Mouse (Mus musculus) B cell, adult 2 months (primary cell): ENCODE measurements at regions not wholly inside any gene's neighbourhood (a gene's known extent, or its start where the extent isn't known, plus 50 kb on each side); places are given as distances from the start of the nearest gene placed in this dataset.

ENCODE experiments used
- DNase-seq, 2 experiments: peaks; one replicate each; pipeline ENCODE4 v3.0.0; 2022

DNA sequence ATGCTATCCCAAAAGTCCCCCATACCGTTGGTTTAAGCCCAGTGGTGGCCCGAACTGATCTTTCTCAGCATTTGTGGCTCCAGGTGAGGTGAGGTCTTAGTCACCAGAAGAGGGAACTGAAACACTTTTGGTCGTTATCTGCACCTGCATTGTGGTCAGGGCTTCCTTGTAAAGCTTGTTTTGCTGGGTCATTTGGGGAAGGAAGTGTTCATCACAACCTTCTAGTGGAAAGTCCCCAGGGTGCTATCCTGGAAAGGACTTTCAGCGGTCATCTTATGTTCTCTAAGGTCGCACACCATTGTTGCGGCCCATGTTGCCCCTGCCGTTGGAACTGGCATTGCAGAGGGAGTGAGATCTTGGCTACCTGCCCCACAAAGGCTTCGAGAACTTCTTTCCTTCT lies 651.5 kb upstream of the Pcdh9 start:
- DNase-seq: peak; percentile 73 to 75

DNA sequence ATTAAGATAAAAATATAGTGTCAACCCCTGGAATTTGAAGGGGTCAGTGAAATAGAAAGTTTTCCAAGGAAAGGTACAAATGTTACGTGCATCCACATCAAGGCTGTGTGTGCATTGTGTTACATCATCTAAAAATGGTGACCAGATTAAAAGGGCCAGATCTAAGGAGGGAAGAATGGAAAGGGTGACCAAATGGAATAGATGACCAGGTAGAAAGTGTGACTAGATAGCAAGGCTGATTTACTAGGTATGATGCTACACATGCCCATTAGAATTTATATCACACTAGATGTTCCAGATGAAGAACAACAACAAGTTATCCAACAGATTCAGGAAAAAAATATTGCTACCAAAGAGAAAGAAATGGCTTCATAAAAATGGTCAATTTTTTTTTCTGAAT lies 635.2 kb upstream of the Pcdh9 start:
- no peak for DNase-seq

DNA sequence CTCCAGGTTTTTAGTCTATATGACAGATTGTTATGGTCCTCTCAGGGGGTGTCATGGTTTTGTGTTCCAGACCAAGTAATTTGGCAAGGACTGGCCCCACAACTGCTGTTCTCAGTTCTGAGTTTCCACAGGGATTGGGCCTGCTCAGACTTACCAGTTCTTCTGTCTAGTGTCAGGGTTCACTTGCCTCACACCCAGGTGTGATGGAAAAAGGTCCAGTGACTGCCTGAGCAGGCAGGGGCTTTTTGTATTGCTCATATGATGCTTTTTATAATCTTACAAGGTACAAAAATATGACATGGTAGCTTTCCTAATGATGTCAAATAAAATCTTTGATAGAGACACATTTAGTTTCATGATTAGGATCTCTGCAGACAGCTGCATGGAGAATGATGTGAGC lies 634.8 kb upstream of the Pcdh9 start:
- DNase-seq: no peak

DNA sequence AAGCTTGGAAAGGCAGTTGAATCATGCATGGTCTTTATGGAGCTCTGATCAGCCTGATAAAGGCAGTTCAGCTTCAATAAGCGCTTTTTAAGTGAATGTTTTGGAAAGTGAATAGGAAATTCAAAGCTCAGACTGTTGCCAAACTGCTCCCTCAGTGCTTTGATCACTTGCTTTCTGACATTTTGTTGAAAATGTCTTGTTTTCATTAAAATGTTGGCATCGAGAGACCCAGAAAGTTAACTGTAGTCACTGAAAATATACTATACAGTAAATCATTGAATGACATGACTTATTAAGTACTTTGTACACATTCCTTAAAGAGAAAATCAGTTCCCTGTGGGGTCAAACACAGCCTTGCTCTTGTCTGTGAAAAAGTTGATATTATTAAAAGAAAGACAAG lies 631.5 kb upstream of the Pcdh9 start:
- no peak for DNase-seq

DNA sequence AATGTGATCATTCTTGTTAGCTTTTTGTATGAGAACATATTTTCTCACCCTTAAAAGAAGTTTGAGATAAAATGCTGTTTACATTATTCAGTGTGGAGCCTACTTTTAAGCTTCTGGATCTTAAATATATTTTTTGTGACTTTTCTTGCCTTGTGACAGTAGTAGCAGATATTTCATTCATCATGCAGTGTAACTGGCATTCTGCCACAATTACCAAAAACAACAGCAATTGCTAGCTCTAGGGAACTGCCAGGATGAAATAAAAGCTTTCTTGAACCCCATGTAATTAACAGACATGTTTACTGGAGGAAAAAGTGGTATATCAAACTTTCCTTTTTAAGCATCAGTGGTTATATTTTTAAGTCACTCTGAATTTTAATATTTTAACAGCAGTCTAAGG lies 600.9 kb upstream of the Pcdh9 start:
- no peak for DNase-seq

DNA sequence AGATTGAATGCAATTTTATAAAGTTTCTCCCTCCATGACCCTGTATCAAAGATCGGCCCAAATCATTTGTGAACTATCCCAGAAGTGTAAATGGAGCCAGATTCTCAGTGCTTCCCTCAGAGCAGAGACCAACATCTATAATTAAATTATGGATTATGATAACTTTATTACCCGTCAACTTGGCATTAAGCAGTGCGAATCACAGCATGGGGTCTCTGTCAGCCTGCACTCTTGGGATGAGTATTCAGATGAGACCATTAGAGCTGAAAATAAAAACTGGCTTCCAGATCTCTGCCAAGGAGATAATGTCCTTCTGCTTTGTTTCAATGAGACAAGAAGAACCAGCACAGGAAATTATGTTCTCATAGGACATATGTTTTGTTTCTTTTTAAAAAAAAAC lies 585.4 kb upstream of the Pcdh9 start:
- DNase-seq: no peak

DNA sequence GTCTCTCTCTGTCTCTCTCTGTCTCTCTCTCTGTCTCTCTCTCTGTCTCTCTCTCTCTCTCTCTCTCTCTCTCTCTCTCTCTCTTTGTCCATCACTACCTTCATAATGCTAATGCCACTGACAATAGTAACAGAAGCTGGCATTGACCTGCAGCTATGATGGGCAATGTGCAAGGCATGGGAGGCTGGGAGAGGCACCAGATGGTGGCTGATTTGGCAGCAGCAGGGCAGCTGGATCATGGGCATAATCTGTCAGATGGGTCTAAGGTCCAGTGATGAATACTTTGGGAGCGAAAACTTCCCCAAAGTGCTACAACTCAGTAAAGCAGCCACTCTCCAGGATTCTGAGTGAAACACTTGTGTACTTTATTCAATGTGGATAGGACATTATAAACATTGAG lies 582.7 kb upstream of the Pcdh9 start:
- DNase-seq: no peak

DNA sequence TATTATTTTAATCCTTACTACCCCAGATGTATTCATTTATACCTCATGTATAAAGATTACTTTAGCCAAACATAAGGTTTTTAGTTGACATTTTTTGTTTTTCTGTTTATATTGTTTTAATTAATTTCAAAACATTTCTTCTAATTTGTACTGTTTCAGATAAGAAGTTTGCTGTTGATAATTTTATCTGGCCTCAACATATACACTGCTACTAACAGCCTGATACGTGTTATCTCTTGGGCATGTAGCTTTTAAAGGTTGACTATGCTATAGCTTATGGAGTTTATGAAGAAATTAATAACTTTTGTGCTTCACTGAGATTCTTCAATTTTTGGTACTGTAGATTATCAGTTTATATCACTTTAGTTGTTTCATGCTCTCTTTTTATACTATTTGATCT lies 555.5 kb upstream of the Pcdh9 start:
- DNase-seq: no peak

DNA sequence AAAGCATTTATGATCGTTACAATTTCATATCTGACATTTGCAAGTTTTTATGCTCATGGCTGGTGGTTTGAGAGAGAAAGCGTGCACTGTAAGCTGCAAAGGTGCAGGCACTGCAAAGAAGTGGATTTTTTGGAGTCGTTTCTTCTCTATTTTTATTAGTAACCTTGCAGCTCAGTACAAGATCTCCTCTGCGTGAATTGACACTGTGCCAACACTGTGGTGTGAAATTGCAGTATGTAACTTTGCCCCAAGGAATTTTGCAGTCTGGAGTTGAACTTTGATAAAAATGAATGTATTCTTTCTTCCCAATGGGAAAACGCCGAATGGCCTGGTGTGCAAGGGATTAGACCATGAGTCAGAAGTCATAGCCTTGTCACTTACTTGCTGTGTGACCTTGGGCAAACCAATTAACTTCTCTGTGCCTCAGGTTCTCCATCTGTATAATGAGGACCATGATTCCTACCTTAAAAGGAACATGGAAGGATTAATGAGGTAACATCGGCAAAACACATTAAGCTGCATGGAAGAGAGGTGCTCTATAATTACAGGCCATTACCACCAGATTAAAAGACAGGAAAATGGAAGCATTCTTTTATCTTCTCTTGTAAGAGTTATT lies 543.0 kb upstream of the Pcdh9 start:
- DNase-seq: no peak

DNA sequence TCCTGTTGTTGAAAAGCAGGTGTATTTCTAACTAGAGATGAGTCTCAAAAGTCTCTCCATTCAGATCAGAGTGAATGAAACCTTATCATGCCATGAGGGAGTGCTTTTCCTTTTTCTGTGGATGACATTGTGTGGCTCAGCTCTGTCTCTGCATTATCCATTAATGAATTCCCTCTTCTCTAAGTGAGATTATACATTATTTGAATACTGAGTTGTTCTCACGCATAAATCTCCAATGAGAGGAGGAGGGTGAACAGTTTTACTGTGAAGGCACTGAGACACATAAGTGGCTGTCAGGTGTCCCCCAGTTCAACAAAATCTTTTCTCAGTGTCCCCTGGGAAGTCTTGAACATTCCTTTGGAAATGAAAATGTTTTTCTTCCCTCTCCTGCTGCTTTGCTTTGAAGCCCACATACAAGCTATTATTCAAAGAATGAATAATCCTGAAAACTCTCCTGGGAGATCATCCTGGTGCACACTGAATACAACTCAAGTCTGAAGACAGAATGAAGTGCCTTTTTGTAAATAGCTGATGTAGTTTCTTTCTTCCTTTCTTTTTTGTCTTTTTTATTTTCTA lies 537.2 kb upstream of the Pcdh9 start:
- DNase-seq: no peak
